Mouse (Mus musculus) skeletal muscle tissue, postnatal 0 days (tissue): ENCODE measurements around the gene Xirp1. TPM values are rescaled to one million over a fixed set of nuclear protein-coding genes. Genes with fewer than 3 reads are reported as not detected.

Experiments
- polyA plus RNA-seq: library from polyadenylated mRNA; unstranded; fragments of >200 nt; fragmentation: Nextera tagmentation; extraction: Ambion mirVana; gene quantifications from 2 replicates; pipeline ENCODE4 v1.2.1, GENCODE M21; 2015

The Xirp1 gene
- 32.8 and 40.6 TPM in 2 replicates for polyA plus RNA-seq

GRCm38 (mm10) chr9:120023086-120023811, at the start of gene Xirp1:
Xirp1 (minus strand) TSS chr9:120023598.

GRCm38 (mm10) chr9:120069779-120070178, 46.4 kb upstream of the Xirp1 start, which contains the start of gene Cx3cr1:
Cx3cr1 (minus strand) TSS chr9:120069879.

DNA sequence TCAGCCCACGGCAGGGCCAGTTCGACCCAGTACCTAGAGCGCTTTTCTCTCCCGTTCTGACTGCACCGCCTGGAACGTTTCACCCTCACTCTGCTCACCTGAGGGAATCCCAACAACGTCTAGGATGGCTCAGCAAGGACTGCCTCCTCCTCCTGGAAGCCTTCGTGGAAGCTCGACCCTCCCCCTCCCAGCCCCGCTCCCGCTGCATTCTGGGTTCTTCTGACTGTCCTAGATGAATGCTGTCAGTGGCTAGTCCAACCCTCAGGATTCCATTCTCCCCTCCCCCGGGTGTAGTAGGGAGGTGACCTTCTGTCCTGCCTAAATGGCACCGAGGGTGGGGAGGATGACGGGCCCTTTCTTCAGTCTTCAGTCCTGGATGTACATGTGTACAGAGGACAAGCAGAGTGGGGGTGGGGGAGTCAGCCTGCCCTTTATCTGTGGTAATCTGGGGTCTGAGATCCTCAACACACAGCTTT, 38.8 kb downstream of the Xirp1 start, which contains the start of gene Csrnp1:
Csrnp1 (minus strand) TSS at position 123 of the 476 bp plus-strand sequence.

Other genes starting within 250 kb of the Xirp1 start
- gene Scn11a, start 198.1 kb downstream of the Xirp1 start, polyA plus RNA-seq, result 0.05 TPM in 1 of 2 replicates, not detected in the other
- 13.7 and 15.1 TPM in 2 replicates for gene Wdr48, start 128.7 kb downstream of the Xirp1 start, polyA plus RNA-seq
- gene Gorasp1, start 86.0 kb downstream of the Xirp1 start, polyA plus RNA-seq, result 12.5 and 14.2 TPM in 2 replicates
- gene Ttc21a, start 86.0 kb downstream of the Xirp1 start, polyA plus RNA-seq, result not detected in 2 replicates
- 2.4 and 4.7 TPM in 2 replicates for gene Csrnp1, start 38.9 kb downstream of the Xirp1 start, polyA plus RNA-seq
- gene Cx3cr1, start 46.3 kb upstream of the Xirp1 start, polyA plus RNA-seq, result 4.3 and 5.0 TPM in 2 replicates
- 0.18 and 0.24 TPM in 2 replicates for gene Ccr8, start 68.5 kb upstream of the Xirp1 start, polyA plus RNA-seq
- gene Slc25a38, start 86.8 kb upstream of the Xirp1 start, polyA plus RNA-seq, result 8.0 and 9.4 TPM in 2 replicates
- gene Rpsa, start 104.1 kb upstream of the Xirp1 start, polyA plus RNA-seq, result 732 and 842 TPM in 2 replicates
- gene Mobp, start 126.1 kb upstream of the Xirp1 start, polyA plus RNA-seq, result 0.07 TPM in 1 of 2 replicates, not detected in the other